Mouse (Mus musculus) left cerebral cortex, adult 11 months (tissue): ENCODE data around the gene Slc41a3.
"Not testable (repeated sequence)": the region's sequence is repeated elsewhere in the genome, so short reads cannot be mapped to it uniquely, and the experiment has no call there.

ENCODE experiments used
- DNase-seq: peaks from one replicate; pipeline ENCODE4 v3.0.0; 2022; ENCODE audit warnings: low spot score

Gene Slc41a3

DNA sequence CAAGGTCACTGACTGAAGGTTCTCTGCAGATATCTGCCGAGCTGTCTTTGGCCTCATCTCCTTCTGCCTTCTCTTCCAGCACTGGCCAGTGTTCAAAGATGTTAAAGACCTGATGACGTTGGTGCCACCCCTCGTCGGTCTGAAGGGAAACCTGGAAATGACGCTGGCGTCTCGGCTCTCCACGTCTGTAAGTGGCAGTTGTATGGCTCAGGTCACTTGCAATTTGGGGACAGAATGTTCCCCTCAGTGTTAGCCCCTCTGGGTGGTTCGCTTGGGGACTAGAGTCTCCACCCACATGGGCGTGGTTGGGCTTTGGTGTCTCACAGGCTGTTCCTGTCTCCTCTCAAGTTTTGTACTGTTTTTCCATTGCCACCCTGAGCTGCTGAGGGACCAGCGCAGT, 20.2 kb downstream of the Slc41a3 start:
- no peak for DNase-seq

DNA sequence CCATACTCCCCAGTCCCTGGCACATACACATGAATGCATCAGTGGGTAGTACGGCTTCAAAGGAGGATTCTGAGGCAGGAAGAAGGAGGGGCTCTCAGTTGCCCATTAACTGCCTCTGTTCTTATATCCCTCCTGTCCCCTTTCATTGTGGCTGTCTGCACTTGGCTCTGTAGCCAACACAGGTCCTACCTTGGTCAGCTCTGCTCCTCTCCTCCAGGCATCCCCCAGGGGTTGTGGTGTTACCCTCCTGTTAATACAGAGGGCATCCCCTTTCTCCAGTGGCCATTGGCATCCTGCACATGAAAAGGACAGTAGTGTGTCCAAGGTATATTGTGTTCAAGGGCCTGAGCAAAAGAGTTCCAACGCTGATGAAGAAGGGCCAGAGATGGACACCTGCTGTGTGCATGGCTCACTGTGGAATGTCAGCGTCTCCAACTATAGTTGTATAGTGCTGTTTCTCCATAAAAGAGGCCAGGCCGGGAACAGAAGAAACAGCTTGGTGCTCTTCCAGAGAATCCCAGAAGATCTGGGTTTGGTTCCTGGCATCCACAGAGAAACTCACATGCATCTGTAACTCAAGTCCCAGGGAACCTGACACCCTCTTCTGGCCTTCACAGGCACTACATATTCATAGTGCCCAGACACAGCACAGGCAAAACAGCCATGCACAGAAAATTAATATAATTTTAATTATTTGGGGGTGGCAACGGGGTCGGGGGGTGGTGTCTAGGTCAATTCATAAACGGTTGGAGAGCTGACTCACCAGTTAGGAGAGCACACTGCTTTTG, 20.9 kb downstream of the Slc41a3 start:
- no peak for DNase-seq

DNA sequence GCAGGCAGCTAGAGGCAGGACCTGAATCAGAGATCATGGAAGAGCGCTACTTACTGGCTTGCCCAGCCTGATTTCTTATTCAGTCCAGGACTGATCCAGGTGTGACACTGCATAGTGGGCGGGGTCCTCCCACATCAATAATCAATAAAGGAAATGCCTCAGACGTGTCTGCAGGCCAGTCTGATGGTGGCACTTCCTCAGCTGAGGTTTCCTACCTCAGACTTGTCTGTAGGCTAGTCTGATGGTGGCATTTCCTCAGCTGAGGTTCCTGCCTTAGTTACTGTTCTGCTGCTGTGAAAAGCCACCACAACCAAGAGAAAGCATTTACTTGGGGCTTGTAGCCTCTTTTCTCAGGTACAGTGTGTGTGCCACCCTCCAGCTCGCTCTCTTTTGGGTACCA, 23.0 kb downstream of the Slc41a3 start:
- no peak for DNase-seq

- DNase-seq: no peak
These were observed 25.0 kb downstream of the Slc41a3 start for GRCm38 (mm10) chr6:90629506-90629905.

- DNase-seq: no peak
These were observed 25.9 kb downstream of the Slc41a3 start for GRCm38 (mm10) chr6:90630427-90630826.

DNA sequence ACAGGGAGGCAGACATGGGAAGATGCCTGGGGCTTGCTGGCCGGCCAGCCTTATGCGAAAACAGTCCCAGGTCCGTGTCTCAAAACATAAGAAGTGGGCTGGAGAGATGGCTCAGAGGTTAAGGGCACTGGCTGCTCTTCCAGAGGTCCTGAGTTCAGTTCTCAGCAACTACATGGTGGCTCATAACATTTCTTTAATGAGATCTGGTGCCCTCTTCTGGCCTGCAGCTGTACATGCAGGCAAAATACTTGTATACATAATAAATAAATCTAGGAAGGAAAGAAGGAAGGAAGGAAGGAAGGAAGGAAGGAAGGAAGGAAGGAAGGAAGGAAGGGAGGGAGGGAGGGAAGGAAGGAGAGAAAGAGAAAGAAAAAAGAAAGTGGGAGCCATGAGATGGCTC, 28.0 kb downstream of the Slc41a3 start:
- DNase-seq: not testable (repeated sequence)

DNA sequence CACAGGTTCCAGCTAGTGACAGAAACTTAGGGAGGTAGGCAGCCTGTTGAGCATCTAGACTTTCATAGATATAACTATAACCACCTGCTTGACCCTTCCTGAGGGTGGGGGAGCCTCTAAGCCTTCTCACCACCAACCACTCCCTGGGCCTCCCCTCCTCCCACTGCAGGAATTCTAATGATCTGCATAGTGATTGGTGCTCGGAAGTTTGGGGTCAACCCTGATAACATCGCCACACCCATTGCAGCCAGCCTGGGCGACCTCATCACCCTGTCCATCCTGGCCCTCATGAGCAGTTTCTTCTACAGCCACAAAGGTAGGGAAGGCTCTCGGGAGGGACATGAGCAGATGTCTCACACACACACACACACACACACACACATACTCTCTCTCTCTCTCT, 30.6 kb downstream of the Slc41a3 start:
- DNase-seq: no peak

- DNase-seq: no peak
These were observed 31.1 kb downstream of the Slc41a3 start for GRCm38 (mm10) chr6:90635611-90636010.

DNA sequence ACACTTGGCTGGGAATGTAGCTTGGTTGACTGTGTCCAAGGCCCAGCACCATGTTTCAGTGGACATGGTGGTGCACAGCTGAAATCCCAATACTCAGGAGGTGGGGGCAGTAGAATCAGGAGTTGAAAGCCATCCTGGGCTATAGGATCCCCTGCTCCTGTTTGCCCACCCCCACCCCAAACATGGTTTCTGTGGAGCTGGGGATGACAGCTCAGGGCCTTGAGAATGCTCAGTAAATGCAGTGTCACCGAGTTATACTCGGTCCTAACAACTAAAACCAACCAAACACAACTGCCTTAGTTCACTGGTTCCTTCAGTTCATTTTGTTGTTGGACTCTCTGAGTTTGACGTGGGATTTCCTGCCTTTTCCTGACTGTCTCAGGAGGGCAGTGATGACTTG, 38.5 kb downstream of the Slc41a3 start:
- DNase-seq: no peak

- DNase-seq: no peak
These were observed 40.4 kb downstream of the Slc41a3 start for GRCm38 (mm10) chr6:90644965-90645364.

GRCm38 (mm10) chr6:90648391-90648790, 43.9 kb downstream of the Slc41a3 start:
- DNase-seq: no peak

DNA sequence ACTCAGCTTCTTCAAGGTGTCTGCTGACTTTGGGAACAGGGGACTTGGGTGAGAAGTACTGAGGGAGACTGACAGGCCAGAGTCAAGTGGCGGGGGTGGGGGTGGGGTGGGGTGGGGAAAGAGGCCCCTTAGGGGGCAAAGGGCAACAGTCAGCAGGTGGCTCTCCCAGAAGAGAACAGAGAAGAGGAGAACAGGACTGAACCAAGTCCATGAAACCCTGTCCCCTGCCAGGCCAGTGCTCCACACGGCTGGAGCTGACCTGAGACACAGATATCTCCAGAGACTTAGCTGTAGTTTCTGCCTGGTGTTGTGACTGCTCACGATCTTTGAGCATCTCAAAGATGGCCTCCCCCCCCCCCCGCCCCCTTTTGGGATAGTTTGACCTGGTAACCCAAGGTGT, 44.8 kb downstream of the Slc41a3 start:
- DNase-seq: no peak

DNA sequence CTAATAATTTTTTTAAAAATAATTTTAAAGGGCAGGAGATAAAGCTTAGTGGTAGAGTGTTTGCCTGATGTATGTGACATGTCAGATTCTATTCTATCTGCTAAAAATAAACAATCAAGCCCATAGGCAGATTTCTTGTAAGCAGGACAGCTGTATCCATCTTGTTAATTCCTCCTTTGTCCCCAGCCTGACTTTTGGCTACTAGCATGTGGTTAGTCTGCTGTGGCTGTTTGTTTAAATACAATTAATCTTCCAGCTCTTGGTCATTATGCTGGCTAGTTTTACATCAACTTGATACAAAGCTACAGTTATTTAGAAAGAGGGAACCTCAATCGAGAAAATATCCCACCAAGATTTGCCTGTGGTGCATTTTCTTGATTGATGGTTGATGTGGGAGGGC, 46.1 kb downstream of the Slc41a3 start:
- DNase-seq: no peak

DNA sequence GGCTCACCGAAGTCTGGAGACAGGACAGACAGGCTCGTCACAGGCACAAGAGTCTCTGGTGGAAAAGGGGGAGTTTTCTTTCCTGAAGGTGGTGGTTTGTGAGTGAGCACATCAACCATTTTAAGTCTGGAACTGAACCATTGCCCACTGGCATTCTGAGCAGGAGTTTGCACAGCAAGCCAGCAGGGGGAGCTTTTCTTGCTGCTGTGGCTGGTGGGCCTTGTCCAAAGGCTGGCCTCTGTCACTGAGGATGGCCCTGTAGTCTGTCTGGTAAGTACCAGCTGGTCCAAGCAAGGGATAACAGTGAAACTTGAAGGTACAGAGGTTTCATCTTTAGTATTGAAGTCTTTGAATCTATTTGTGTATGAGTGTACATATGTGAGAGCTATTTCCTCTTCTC, 49.2 kb downstream of the Slc41a3 start:
- DNase-seq: no peak

DNA sequence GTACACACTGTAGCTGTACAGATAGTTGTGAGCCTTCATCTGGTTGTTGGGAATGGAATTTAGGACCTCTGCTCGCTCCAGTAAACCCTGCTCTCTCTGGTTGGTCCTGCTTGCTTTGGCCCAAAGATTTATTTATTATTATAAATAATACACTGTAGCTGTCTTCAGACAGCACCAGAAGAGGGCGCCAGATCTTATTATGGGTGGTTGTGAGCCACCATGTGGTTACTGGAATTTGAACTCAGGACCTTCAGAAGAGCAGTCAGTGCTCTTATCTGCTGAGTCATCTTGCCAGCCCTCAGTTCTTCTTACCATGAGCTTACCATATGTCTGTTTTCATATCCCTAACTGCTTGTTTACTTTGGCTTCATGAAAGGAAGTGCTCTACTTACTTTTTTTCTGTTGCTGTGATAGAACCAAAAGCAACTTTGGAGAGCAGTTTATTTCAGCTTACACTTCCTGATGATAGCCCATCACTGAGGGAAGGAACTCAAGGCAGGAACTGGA, 51.9 kb downstream of the Slc41a3 start:
- not testable (repeated sequence) for DNase-seq

DNA sequence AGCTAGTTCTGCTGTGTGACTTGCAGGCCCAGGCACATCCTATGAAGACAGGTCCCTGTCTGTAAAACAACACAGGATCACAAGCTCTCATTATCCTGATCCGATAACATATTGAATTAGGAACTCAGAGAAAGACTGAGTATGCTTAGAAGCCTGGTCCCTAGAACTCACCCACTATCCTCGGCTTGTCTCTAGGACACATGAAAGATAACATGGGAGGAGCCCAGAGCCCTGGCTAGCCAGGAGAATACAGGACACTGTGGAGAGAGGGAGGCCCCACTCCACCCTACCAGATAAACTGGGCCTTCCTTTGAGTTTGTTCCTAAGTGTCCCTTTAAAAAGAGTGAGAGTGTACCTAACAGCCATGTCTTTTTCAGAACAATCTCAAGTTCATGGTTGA, 55.4 kb downstream of the Slc41a3 start:
- no peak for DNase-seq

DNA sequence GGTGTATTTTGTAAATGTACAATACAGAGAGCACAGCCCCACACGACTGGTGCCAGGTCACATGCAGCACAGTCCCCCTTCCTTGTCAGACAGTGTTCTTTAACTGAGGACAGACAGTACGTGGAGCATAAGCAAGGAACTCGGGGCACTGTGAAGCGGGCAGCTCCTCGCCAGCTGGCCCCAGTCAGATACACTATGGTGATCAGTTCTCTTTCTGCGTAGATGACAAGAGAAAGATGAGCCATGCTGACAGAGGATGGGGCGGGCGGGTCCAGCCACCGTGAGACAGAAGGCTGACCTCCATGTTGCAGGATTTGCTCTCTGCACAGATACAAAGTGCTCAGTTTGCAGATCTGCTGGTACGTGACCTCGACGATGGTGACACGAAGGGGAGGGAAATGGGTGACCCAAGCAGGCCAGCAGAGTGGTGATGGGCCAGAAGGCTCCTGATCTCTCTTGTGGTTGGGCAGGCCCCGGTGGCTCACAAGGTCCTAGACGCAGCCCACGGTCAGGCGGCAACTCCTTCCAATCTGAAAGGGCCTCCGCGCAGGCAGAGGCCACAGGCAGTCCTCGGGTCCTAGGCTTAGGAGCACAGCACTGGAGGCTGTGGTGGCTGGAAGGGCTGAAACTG, 56.0 kb downstream of the Slc41a3 start:
- DNase-seq: no peak

GRCm38 (mm10) chr6:90661029-90661399, 56.5 kb downstream of the Slc41a3 start:
- no peak for DNase-seq

GRCm38 (mm10) chr6:90662148-90662547, 57.6 kb downstream of the Slc41a3 start:
- no peak for DNase-seq

GRCm38 (mm10) chr6:90663736-90664135, 59.2 kb downstream of the Slc41a3 start:
- no peak for DNase-seq

- no peak for DNase-seq
These were observed 64.2 kb downstream of the Slc41a3 start for GRCm38 (mm10) chr6:90668693-90669092.

GRCm38 (mm10) chr6:90678759-90679158, 74.2 kb downstream of the Slc41a3 start:
- DNase-seq: no peak

DNA sequence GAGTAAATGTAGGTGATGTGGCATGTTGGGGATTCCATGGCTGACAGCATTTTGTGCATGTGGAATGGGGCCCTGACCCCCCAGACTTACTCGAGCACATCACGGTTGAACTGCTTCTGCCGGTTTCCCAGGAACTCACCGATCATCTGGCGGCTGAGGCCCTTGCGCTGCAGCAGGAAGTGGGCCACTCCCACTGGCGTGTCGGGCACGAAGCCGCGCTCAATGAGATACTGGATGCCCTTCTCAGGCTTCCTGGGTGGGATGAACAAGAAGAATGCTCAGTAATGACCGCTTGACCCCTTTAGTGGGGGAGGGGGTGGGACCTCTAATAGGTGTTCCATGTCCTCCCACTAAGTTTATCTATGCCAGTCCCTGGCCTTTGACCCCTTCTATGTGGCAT, 75.9 kb downstream of the Slc41a3 start:
- no peak for DNase-seq
